Mouse (Mus musculus): ENCODE results near the gene Mdm4. TPM values are rescaled to one million over a fixed set of nuclear protein-coding genes. Genes with fewer than 3 reads are reported as not detected.
"Not testable (repeated sequence)": the region's sequence is repeated elsewhere in the genome, so short reads cannot be mapped to it uniquely, and the experiment has no call there.

The Mdm4 gene
- total RNA-seq, 2 experiments from 2014 or later: 78.7 to 82.2 TPM

DNA sequence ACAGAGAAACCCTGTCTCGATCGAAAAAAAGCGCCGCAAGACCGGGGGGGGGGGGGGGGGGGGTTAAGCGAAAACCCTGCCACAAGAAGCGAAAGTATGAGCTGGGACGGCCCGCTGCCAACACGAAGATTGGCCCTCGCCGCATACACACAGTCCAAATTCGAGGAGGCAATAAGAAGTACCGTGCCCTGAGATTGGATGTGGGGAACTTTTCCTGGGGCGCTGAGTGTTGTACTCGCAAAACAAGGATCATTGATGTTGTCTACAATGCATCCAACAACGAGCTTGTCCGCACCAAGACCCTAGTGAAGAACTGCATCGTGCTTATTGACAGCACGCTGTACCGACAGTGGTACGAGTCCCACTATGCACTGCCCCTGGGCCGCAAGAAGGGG, 4.6 kb downstream of the Mdm4 start:
- intact Hi-C loops (cut with DNase I); DNase-seq (ENCODE audit: extremely low spot score in 1 of 2, low spot score in 2 of 2): not testable (repeated sequence)

GRCm38 (mm10) chr1:133025051-133025795, 5.1 kb downstream of the Mdm4 start:
- DNase-seq (ENCODE audit: extremely low spot score in 1 of 2, low spot score in 2 of 2): peak; percentile 90 to 91
- intact Hi-C loops (cut with DNase I): no loop called here

DNA sequence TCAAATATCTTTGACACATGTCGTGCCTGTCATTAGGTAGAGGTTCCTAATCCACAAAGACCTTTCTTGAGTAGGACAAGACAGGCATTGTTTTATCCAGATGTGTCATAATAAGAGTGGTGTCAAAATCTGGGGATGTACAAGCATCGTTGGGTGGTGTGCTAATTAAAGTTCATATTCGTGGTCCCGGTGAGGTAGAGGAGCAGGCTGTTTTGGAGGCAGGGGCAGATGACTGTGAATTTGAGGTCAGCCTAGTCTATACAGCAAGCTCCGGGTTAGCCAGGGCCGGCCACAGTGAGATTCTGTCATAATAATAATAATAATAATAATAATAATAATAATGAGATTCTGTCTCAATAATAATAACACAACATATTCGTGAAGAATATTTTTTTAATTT, 5.9 kb downstream of the Mdm4 start:
- no peak for DNase-seq (ENCODE audit: extremely low spot score in 1 of 2, low spot score in 2 of 2)
- intact Hi-C loops (cut with DNase I): no loop called here

DNA sequence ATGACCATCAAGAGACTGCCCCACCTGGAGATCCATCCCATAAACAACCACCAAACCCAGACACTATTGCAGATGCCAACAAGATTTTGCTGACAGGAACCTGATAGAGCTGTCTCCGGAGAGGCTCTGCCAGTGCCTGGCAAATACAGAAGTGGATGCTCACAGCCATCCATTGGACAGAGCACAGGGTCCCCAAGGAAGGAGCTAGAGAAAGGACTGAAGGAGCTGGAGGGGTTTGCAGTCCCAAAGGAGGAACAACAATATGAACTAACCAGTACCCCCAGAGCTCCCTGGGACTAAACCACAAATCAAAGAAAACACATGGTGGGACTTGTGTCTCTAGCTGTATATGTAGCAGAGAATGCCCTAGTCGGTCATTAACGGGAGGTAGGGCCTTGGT, 6.6 kb downstream of the Mdm4 start:
- intact Hi-C loops (cut with DNase I); DNase-seq (ENCODE audit: extremely low spot score in 1 of 2, low spot score in 2 of 2): not testable (repeated sequence)

GRCm38 (mm10) chr1:133021971-133022370, 8.4 kb downstream of the Mdm4 start:
- intact Hi-C loops (cut with DNase I); DNase-seq (ENCODE audit: extremely low spot score in 1 of 2, low spot score in 2 of 2): not testable (repeated sequence)

GRCm38 (mm10) chr1:133021391-133021790, 9.0 kb downstream of the Mdm4 start:
- no peak for DNase-seq (ENCODE audit: extremely low spot score in 1 of 2, low spot score in 2 of 2)
- intact Hi-C loops (cut with DNase I): no loop called here

GRCm38 (mm10) chr1:133020137-133020894, 10.0 kb downstream of the Mdm4 start:
- no peak for DNase-seq (ENCODE audit: extremely low spot score in 1 of 2, low spot score in 2 of 2)
- intact Hi-C loops (cut with DNase I): no loop called here

GRCm38 (mm10) chr1:133019312-133019711, 11.0 kb downstream of the Mdm4 start:
- no peak for DNase-seq (ENCODE audit: extremely low spot score in 1 of 2, low spot score in 2 of 2)
- intact Hi-C loops (cut with DNase I): no loop called here

- intact Hi-C loops (cut with DNase I): no loop called here
These were observed 11.8 kb downstream of the Mdm4 start for GRCm38 (mm10) chr1:133018580-133018979.

DNA sequence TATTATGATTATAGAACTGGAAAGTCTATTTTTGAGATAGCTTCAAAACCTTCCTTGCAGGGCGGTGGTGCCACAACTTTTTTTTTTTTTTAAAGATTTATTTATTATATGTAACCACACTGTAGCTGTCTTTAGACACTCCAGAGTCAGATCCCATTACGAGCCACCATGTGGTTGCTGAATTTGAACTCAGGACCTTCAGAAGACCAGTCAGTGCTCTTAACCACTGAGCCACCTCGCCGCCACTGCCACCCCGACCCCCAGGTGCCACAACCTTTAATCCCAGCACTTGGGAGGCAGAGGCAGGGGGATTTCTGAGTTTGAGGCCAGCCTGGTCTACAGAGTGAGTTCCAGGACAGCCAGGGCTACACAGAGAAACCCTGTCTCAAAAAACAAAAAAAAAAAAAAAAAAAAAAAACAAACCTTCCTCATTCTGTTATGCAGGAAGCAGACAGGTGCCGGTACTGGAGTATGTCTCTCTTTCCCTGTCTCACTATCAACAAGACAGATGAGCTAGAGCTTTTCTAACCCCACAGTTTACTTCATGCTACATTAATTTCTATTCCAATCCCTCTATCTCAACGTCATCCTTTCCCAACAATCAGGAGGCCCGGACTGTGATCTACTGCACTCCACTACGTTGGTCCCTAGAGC, 13.5 kb downstream of the Mdm4 start:
- DNase-seq (ENCODE audit: extremely low spot score in 1 of 2, low spot score in 2 of 2): no peak
- intact Hi-C loops (cut with DNase I): no loop called here

More at GRCm38 (mm10) chr1:133018580-133018979, 11.8 kb downstream of the Mdm4 start:
- no peak for DNase-seq (ENCODE audit: extremely low spot score in 1 of 2, low spot score in 2 of 2)

DNA sequence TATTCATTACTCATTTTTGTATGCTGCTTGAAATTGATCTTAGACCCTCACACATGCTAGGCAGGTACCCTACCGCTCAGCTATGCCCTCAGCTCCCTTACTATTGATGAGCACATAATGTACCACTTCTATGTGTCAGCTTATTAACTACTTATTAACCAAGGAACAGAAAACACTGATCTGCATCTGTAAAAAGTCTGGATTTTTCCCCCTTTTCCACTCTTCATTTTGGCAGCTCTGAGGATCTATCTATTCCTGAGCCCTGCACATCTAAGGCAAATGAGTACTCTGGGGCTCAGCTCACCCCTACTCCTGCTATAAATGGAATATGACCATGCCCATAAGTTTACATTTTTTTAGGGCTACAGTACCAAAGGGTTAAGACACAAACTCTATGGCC, 16.2 kb downstream of the Mdm4 start:
- no peak for DNase-seq (ENCODE audit: extremely low spot score in 1 of 2, low spot score in 2 of 2)
- intact Hi-C loops (cut with DNase I): no loop called here

GRCm38 (mm10) chr1:133013331-133013730, 17.0 kb downstream of the Mdm4 start:
- intact Hi-C loops (cut with DNase I): no loop called here
- DNase-seq (ENCODE audit: extremely low spot score in 1 of 2, low spot score in 2 of 2): no peak

DNA sequence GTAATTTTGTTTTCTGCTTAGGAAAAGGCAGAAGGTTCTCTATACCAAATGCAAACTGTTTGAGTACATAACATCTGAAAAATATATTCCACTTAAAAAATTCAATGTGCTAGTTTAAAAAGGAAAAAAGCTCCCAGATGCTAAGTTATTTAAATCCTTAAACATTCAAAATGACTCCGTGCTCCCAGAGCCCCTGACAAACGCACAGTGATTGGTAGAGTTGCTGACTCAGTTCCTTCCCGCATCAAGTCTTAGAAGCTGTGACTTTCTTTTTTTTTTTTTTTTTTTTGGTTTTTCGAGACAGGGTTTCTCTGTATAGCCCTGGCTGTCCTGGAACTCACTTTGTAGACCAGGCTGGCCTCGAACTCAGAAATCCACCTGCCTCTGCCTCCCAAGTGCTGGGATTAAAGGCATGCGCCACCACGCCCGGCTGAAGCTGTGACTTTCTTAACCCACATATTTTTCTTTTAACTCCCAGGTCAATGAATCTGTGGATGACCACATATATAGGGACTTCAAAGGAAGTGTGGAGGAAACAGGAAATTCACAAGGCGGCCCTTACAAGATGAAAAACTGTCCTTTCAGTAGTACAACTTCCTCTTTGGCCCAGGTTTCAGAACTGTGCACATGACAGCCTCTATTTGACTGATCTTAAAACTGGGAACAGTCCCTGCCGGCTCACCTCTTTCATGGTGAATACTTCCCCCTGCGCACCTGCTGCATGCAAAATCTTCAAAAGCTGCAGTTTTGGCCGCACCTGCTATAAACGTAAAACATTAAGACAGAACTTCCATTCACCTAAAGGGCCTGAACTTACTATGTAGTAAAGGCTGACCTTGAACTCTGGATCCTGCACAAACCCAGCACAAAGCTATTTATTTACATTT, 18.2 kb downstream of the Mdm4 start:
- DNase-seq (ENCODE audit: extremely low spot score in 1 of 2, low spot score in 2 of 2): no peak
- intact Hi-C loops (cut with DNase I): no loop called here

DNA sequence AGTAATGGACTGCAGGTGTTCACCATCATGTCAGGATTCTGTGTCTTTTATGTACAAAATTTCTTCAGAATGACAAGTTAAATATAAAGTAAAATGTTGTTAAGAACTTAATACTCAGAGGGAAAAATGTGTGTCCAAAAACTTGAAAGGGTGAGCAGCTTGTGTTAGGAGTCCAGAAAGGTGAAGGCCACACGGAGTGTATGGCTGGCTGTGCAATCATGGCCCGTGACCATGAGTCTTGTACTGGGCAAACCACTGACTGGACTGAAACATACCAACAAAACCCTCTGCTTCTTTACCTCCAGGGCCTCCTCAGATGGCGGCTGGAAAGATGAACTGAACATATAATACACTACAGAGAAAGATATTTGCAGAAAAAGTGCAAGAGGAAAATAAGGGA, 23.8 kb downstream of the Mdm4 start:
- intact Hi-C loops (cut with DNase I): no loop called here
- no peak for DNase-seq (ENCODE audit: extremely low spot score in 1 of 2, low spot score in 2 of 2)

DNA sequence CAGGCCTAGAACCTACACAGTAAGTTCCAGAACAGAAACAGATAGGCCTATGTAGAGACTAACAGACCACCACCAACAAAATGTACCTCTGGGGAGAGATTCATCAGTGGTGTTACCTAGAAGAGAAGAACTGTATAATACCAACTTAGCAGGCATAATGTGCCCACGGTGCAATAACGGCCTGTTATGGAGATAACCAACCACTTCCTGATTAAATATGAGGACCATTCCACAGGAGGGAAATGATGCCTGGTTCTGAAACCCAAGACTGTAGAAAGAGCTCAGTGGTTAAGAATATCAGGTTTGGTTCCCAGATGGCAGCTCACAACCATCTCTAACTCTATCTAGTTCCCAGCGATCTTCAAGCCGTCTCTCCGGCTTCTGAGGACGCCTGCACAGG, 30.0 kb downstream of the Mdm4 start:
- intact Hi-C loops (cut with DNase I): no loop called here

DNA sequence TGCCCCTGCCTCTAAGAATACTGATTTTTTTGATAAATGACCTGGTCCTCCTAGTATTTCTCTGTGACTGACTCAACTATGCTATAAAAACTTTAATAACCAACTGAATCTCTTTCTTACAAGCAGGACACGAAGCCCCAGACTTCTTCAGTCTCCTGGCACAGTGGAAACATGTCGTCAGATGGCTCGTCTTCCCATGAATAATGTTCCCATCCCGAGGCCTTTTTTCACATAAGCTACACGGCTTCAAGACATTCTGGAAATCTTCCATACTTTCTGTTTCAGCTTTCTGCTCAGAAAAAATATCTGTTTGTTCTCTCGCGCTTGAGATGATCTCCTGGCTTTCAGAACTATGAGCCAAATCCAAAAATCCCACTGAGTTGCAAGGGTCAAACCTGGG, 38.8 kb downstream of the Mdm4 start:
- DNase-seq (ENCODE audit: extremely low spot score in 1 of 2, low spot score in 2 of 2): no peak
- intact Hi-C loops (cut with DNase I): no loop called here

More for the DNA sequence above, 30.0 kb downstream of the Mdm4 start:
- no peak for DNase-seq (ENCODE audit: extremely low spot score in 1 of 2, low spot score in 2 of 2)

DNA sequence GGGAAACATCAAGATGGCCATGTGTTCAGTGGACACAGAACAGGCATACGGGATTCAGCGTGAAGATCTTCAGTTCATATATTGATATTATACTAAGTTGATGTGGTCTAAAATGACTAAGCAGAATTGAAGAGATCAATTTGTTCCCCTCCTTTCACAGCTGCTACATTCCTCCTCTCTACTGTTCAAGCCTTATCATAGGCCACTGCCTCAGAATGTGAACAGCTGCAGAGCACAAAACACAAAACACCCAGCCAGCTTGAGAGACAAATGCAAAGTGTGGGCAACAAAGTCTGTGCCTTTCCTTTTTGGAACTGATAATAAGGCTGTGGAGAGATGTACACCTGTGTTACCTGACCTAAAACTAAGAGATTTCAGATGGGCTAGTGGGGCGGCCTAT, 39.6 kb downstream of the Mdm4 start:
- no peak for DNase-seq (ENCODE audit: extremely low spot score in 1 of 2, low spot score in 2 of 2)
- intact Hi-C loops (cut with DNase I): no loop called here

- intact Hi-C loops (cut with DNase I); DNase-seq (ENCODE audit: extremely low spot score in 1 of 2, low spot score in 2 of 2): not testable (repeated sequence)
These were observed 41.6 kb downstream of the Mdm4 start for GRCm38 (mm10) chr1:132988556-132989459.

All from left cerebral cortex, postnatal 10 days (tissue).